Mouse (Mus musculus): ENCODE results near the gene Proser3. TPM values are rescaled to one million over a fixed set of nuclear protein-coding genes. Genes with fewer than 3 reads are reported as not detected.

Gene Proser3
- polyA plus RNA-seq, 1 experiment from 2014 or later: 11.3 TPM

DNA sequence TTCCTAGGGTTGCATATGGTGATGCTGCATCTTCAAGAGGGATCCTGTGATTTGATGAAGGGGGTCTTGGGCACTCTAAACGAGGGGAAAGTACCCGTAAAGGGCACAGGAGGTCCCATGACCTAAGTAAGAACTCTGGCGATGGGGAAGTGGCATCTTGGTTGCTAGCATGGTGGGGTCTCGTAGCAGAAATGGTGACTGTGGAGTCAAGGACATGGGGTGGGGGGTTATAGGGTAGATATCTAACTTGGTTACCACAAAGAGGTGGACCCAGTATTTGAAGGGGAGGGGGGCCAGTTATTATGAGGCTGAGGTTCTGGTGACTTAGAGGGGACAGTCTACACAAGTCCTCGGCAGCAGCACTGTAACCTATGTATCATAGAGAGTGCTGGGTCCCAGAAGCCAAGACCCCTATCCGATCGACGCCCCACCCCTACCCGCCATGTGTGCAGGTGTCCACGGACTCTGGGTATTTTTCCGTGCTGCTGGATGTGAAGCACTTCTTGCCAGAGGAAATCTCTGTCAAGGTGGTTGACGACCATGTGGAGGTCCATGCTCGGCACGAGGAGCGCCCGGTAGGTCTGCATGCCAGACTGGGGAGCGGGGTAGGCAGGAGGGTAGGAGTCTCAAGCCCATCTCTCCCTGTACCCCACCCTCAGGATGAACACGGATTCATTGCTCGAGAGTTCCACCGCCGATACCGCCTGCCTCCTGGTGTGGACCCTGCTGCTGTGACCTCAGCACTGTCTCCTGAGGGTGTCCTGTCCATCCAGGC is 1.9 kb upstream of the Proser3 start:
- 0 out of 2 replicates have a peak, but pooled peaks cover 3% of the 10 kb centered on the region for H3K27me3 ChIP-seq
- peaks cover 26% of the 10 kb centered on the region for H3K4me1 ChIP-seq
- no peaks in the 10 kb centered on the region for H3K9me3 ChIP-seq (replicated peaks)
- H3K9ac ChIP-seq: peak overlapping the region; percentile 75; the same call in 1 of the 2 replicates
- H3K27ac ChIP-seq: no peak overlapping the region
- peaks cover 38% of the 10 kb centered on the region for H3K36me3 ChIP-seq
- peak overlapping the region; percentile 87 for H3K4me2 ChIP-seq (replicated peaks)
- whole genome bisulfite sequencing: 86% methylated on average over 22 of the region's 22 CpGs
- 0 out of 2 replicates have a peak overlapping the region, but pooled peaks have one; percentile 61 for H3K4me3 ChIP-seq
- ATAC-seq (ENCODE audit: low FRiP score): no peak

DNA sequence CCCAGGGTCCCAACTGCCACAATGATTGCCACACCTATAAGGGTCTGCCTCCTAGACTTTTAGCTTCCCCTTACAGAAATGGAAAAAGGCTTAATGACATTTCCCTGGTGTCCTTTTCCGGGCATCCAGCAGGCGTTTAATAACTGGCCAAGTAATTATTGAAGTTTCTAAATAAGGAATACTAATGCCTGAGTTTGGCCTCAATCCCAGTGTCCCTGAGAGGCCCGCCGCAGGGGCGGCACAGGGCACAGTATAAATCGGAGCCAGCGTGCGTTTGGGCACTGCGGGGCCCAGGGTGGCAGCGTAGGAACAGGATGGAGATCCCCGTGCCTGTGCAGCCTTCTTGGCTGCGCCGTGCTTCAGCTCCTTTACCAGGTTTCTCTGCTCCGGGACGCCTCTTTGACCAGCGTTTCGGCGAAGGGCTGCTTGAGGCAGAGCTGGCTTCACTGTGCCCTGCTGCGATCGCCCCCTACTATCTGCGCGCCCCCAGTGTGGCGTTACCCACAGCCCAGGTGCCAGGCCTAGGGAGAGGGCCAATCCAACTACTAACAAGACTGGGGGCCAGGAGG is 1.0 kb upstream of the Proser3 start:
- peaks cover 17% of the 10 kb centered on the region for H3K4me1 ChIP-seq
- H3K27ac ChIP-seq: peak overlapping the region; percentile 91

GRCm38 (mm10) chr7:30551445-30552101 is 526 bp downstream of the Proser3 start:
- peak overlapping the region; percentile 56 for H3K9ac ChIP-seq
- peak; percentile 67 for ATAC-seq (ENCODE audit: low FRiP score)
- no peaks in the 10 kb centered on the region for H3K9me3 ChIP-seq (replicated peaks)
- peak overlapping the region; percentile 61 for H3K4me3 ChIP-seq
- 2% methylated on average over 10 of the region's 10 CpGs for WGBS
- H3K27ac ChIP-seq: peak overlapping the region; percentile 91
- 0 out of 2 replicates have a peak, but pooled peaks cover 3% of the 10 kb centered on the region for H3K27me3 ChIP-seq
- peaks cover 35% of the 10 kb centered on the region for H3K36me3 ChIP-seq
- H3K4me1 ChIP-seq: peaks cover 14% of the 10 kb centered on the region
- H3K4me2 ChIP-seq (replicated peaks): peak overlapping the region; percentile 87

More for the DNA sequence above, 1.0 kb upstream of the Proser3 start:
- Histone ChIP-seq H3K9me3 (replicated peaks) (no peaks in the 10 kb centered on the region), H3K36me3 (peaks cover 43% of the 10 kb centered on the region), H3K27me3 (0 out of 2 replicates have a peak, but pooled peaks cover 3% of the 10 kb centered on the region), H3K4me3 (peak overlapping the region; percentile 61), H3K9ac (peak overlapping the region; percentile 75), H3K4me2 (replicated peaks) (peak overlapping the region; percentile 87)
- whole genome bisulfite sequencing: 7% methylated on average over 23 of the region's 23 CpGs
- no peak for ATAC-seq (ENCODE audit: low FRiP score)

DNA sequence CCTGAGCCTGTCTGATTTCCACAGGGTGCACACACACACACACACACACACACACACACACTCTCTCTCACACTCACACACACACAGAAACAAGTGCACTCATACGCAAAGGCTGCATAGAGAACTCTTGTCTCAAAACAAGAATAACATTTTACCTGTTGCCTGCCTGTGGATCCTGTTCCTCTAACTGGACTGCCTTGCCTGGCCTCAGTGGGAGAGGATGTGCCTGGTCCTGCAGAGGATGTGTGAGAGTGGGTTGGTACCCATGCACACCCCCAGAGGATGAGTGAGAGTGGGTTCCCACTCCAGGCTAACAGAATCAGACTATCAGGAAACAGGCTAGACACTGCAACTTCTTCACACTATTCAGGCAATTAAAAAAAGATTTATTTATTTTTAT is 1.5 kb downstream of the Proser3 start:
- Histone ChIP-seq H3K4me3 (no peak overlapping the region), H3K4me2 (replicated peaks) (no peak overlapping the region), H3K36me3 (peaks cover 30% of the 10 kb centered on the region), H3K9ac (no peak overlapping the region), H3K27me3 (0 out of 2 replicates have a peak, but pooled peaks cover 3% of the 10 kb centered on the region), H3K9me3 (replicated peaks) (no peaks in the 10 kb centered on the region), H3K4me1 (peaks cover 14% of the 10 kb centered on the region), H3K27ac (no peak overlapping the region)
- ATAC-seq (ENCODE audit: low FRiP score): no peak
- whole genome bisulfite sequencing: 100% methylated on average over 1 of the region's 1 CpGs

GRCm38 (mm10) chr7:30549880-30550279 is 2.2 kb downstream of the Proser3 start:
- no peak overlapping the region for H3K9ac ChIP-seq

GRCm38 (mm10) chr7:30544327-30544726 is 7.8 kb downstream of the Proser3 start:
- H3K27ac ChIP-seq: no peak overlapping the region
- 92% methylated on average over 2 of the region's 2 CpGs for WGBS
- H3K27me3 ChIP-seq: no peaks in the 10 kb centered on the region
- no peak for ATAC-seq (ENCODE audit: low FRiP score)
- H3K36me3 ChIP-seq: peaks cover 41% of the 10 kb centered on the region
- H3K9me3 ChIP-seq (replicated peaks): no peaks in the 10 kb centered on the region
- no peaks in the 10 kb centered on the region for H3K4me1 ChIP-seq
- H3K4me2 ChIP-seq (replicated peaks): no peak overlapping the region
- no peak overlapping the region for H3K4me3 ChIP-seq
- H3K9ac ChIP-seq: no peak overlapping the region

More at GRCm38 (mm10) chr7:30549880-30550279, 2.2 kb downstream of the Proser3 start:
- no peak overlapping the region for H3K4me3 ChIP-seq
- no peak overlapping the region for H3K4me2 ChIP-seq (replicated peaks)
- peaks cover 14% of the 10 kb centered on the region for H3K4me1 ChIP-seq
- H3K27me3 ChIP-seq: 0 out of 2 replicates have a peak, but pooled peaks cover 3% of the 10 kb centered on the region
- no peak for ATAC-seq (ENCODE audit: low FRiP score)
- 93% methylated on average over 2 of the region's 2 CpGs for WGBS
- no peak overlapping the region for H3K27ac ChIP-seq
- no peaks in the 10 kb centered on the region for H3K9me3 ChIP-seq (replicated peaks)
- peaks cover 23% of the 10 kb centered on the region for H3K36me3 ChIP-seq

DNA sequence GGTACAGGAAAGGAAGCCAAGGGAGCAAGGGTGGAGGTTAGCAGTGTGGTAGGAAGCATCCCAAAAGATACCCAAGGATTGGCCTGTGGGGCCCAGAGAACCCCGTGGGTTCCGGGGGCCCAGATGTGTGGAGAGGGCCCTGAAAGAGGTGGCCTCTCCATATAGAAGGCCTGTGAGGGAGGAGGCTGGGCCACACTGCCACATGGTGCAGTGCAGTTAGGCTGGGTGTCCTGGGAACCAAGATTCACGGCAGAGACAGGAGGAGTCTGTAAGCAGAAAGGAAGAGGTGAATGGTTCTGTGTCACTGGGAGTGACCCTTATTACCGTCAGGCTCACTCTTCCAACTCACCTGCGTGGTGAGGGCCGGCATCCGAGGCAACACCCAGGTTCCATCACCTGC is 11.5 kb downstream of the Proser3 start:
- Histone ChIP-seq H3K4me2 (replicated peaks) (no peak overlapping the region), H3K9ac (no peak overlapping the region), H3K4me1 (peaks cover 1% of the 10 kb centered on the region; the same call in 1 of the 2 replicates), H3K36me3 (peaks cover 33% of the 10 kb centered on the region), H3K27ac (no peak overlapping the region), H3K27me3 (no peaks in the 10 kb centered on the region), H3K4me3 (no peak overlapping the region), H3K9me3 (replicated peaks) (no peaks in the 10 kb centered on the region)
- WGBS: 81% methylated on average over 7 of the region's 7 CpGs
- ATAC-seq (ENCODE audit: low FRiP score): no peak

GRCm38 (mm10) chr7:30534633-30535577 is 17.2 kb downstream of the Proser3 start, which contains the start of gene Arhgap33:
Arhgap33 (minus strand) TSS chr7:30535060.
- H3K4me2 ChIP-seq (replicated peaks): peak within 1 kb of the TSS; percentile 83
- ATAC-seq (ENCODE audit: low FRiP score): peak; percentile 91
- peak within 1 kb of the TSS; percentile 77 for H3K4me3 ChIP-seq
- H3K4me1 ChIP-seq: peaks cover 34% of the 10 kb centered on the region
- peak within 1 kb of the TSS; percentile 93 for H3K27ac ChIP-seq
- peaks cover 39% of the 10 kb centered on the region for H3K36me3 ChIP-seq
- H3K27me3 ChIP-seq: no peaks in the 10 kb centered on the region
- WGBS: under 1% methylated on average over 69 of the region's 84 CpGs
- peak within 1 kb of the TSS; percentile 96 for H3K9ac ChIP-seq
- H3K9me3 ChIP-seq (replicated peaks): no peaks in the 10 kb centered on the region

- peak; percentile 44 for ATAC-seq (ENCODE audit: low FRiP score)
- H3K9me3 ChIP-seq (replicated peaks): no peaks in the 10 kb centered on the region
- H3K27me3 ChIP-seq: no peaks in the 10 kb centered on the region
- peak overlapping the region; percentile 77 for H3K4me3 ChIP-seq
- H3K9ac ChIP-seq: peak overlapping the region; percentile 96
- H3K27ac ChIP-seq: peak overlapping the region; percentile 93
- H3K4me2 ChIP-seq (replicated peaks): peak overlapping the region; percentile 83
- H3K4me1 ChIP-seq: peaks cover 34% of the 10 kb centered on the region
- 5% methylated on average over 20 of the region's 26 CpGs for WGBS
- H3K36me3 ChIP-seq: peaks cover 42% of the 10 kb centered on the region
Measured at GRCm38 (mm10) chr7:30533941-30534632, 18.0 kb downstream of the Proser3 start.

GRCm38 (mm10) chr7:30532931-30533330 is 19.2 kb downstream of the Proser3 start:
- 6% methylated on average over 8 of the region's 8 CpGs for WGBS
- H3K36me3 ChIP-seq: peaks cover 48% of the 10 kb centered on the region
- ATAC-seq (ENCODE audit: low FRiP score): peak; percentile 21
- H3K27me3 ChIP-seq: no peaks in the 10 kb centered on the region
- H3K4me2 ChIP-seq (replicated peaks): peak overlapping the region; percentile 83
- H3K27ac ChIP-seq: peak overlapping the region; percentile 93; the same call in 1 of the 2 replicates
- H3K4me1 ChIP-seq: peaks cover 34% of the 10 kb centered on the region
- peak overlapping the region; percentile 96 for H3K9ac ChIP-seq
- H3K9me3 ChIP-seq (replicated peaks): no peaks in the 10 kb centered on the region
- H3K4me3 ChIP-seq: peak overlapping the region; percentile 77

Data from hindbrain, embryonic 12.5 days (tissue).